Mouse (Mus musculus): ENCODE measurements around the gene Dnaaf5. TPM values are rescaled to one million over a fixed set of nuclear protein-coding genes. Genes with fewer than 3 reads are reported as not detected.

The Dnaaf5 gene
- polyA plus RNA-seq, 1 experiment from 2014 or later: 3.6 TPM

- Histone ChIP-seq H3K27ac (ENCODE audit: low read depth, low read length) (no peak overlapping the region), H3K4me1 (ENCODE audit: control insufficient read depth, insufficient read depth, low read length) (0 out of 2 replicates have a peak, but pooled peaks cover 5% of the 10 kb centered on the region), H3K36me3 (ENCODE audit: control insufficient read depth, insufficient read depth, low read length) (no peaks in the 10 kb centered on the region), H3K9me3 (ENCODE audit: control insufficient read depth, low read length) (no peaks in the 10 kb centered on the region), H3K4me2 (ENCODE audit: low read depth, low read length) (no peak overlapping the region), H3K9ac (replicated peaks; ENCODE audit: low read depth, low read length) (no peak overlapping the region), H3K27me3 (ENCODE audit: control insufficient read depth, insufficient read depth, low read length) (no peaks in the 10 kb centered on the region), H3K4me3 (ENCODE audit: low read depth, low read length) (no peak overlapping the region)
- 91% methylated on average over 10 of the region's 10 CpGs for WGBS
- ATAC-seq (ENCODE audit: low read depth): no peak
These were observed 59.1 kb downstream of the Dnaaf5 start for GRCm38 (mm10) chr5:139208871-139209684.

DNA sequence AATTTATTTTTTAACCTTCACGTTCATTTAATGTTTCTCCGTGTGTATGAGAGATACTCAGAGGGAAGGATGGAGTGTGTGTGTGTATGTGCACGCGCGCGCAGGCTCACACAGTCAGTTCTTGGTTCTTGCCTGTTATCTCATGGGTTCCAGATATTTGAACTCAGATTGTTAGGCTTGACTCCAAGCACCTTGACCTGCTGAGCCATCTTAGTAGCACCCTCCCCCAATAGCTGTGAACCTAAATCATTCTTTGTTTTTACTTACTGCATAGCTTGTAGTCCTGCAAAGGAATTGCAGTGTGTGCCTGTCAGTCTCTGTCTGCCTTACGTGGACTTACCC lies 59.6 kb downstream of the Dnaaf5 start:
- Histone ChIP-seq H3K9ac (replicated peaks; ENCODE audit: low read depth, low read length) (no peak overlapping the region), H3K9me3 (ENCODE audit: control insufficient read depth, low read length) (no peaks in the 10 kb centered on the region), H3K4me2 (ENCODE audit: low read depth, low read length) (no peak overlapping the region), H3K27me3 (ENCODE audit: control insufficient read depth, insufficient read depth, low read length) (no peaks in the 10 kb centered on the region), H3K27ac (ENCODE audit: low read depth, low read length) (no peak overlapping the region), H3K4me1 (ENCODE audit: control insufficient read depth, insufficient read depth, low read length) (0 out of 2 replicates have a peak, but pooled peaks cover 5% of the 10 kb centered on the region), H3K36me3 (ENCODE audit: control insufficient read depth, insufficient read depth, low read length) (no peaks in the 10 kb centered on the region), H3K4me3 (ENCODE audit: low read depth, low read length) (no peak overlapping the region)
- WGBS: 95% methylated on average over 7 of the region's 7 CpGs
- ATAC-seq (ENCODE audit: low read depth): no peak

GRCm38 (mm10) chr5:139211737-139212385 lies 61.8 kb downstream of the Dnaaf5 start:
- Histone ChIP-seq H3K27ac (ENCODE audit: low read depth, low read length) (no peak overlapping the region), H3K4me3 (ENCODE audit: low read depth, low read length) (no peak overlapping the region), H3K9ac (replicated peaks; ENCODE audit: low read depth, low read length) (no peak overlapping the region), H3K4me2 (ENCODE audit: low read depth, low read length) (no peak overlapping the region), H3K9me3 (ENCODE audit: control insufficient read depth, low read length) (no peaks in the 10 kb centered on the region), H3K36me3 (ENCODE audit: control insufficient read depth, insufficient read depth, low read length) (peaks cover 8% of the 10 kb centered on the region; the same call in 1 of the 2 replicates), H3K4me1 (ENCODE audit: control insufficient read depth, insufficient read depth, low read length) (no peaks in the 10 kb centered on the region), H3K27me3 (ENCODE audit: control insufficient read depth, insufficient read depth, low read length) (no peaks in the 10 kb centered on the region)
- ATAC-seq (ENCODE audit: low read depth): no peak
- 92% methylated on average over 11 of the region's 11 CpGs for WGBS

GRCm38 (mm10) chr5:139214298-139214697 lies 64.3 kb downstream of the Dnaaf5 start:
- H3K27me3 ChIP-seq (ENCODE audit: control insufficient read depth, insufficient read depth, low read length): no peaks in the 10 kb centered on the region
- no peaks in the 10 kb centered on the region for H3K4me1 ChIP-seq (ENCODE audit: control insufficient read depth, insufficient read depth, low read length)
- H3K36me3 ChIP-seq (ENCODE audit: control insufficient read depth, insufficient read depth, low read length): peaks cover 8% of the 10 kb centered on the region; the same call in 1 of the 2 replicates
- H3K4me3 ChIP-seq (ENCODE audit: low read depth, low read length): no peak overlapping the region
- no peak overlapping the region for H3K27ac ChIP-seq (ENCODE audit: low read depth, low read length)
- no peak overlapping the region for H3K4me2 ChIP-seq (ENCODE audit: low read depth, low read length)
- H3K9me3 ChIP-seq (ENCODE audit: control insufficient read depth, low read length): no peaks in the 10 kb centered on the region
- H3K9ac ChIP-seq (replicated peaks; ENCODE audit: low read depth, low read length): no peak overlapping the region
- ATAC-seq (ENCODE audit: low read depth): no peak

DNA sequence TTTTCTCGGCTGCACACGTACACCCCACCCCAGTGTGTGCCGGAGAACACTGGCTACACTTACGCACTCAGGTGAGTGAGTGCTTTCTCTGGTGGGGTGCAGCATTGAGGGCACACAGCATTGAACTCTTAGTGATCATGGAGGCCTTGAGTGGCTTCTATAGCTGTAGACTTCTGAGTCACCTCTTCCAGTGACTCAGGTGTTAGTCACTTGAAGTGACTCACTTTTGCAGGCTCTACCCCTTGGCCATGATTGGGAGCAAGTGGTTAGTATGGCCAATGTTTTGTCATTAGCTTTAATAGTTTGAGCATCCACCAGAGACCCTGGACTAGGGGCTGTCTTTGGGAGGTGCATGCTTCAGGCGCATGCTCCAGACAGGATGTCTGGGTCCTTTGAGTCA lies 65.2 kb downstream of the Dnaaf5 start:
- Histone ChIP-seq H3K4me1 (ENCODE audit: control insufficient read depth, insufficient read depth, low read length) (no peaks in the 10 kb centered on the region), H3K4me3 (ENCODE audit: low read depth, low read length) (no peak overlapping the region), H3K9ac (replicated peaks; ENCODE audit: low read depth, low read length) (no peak overlapping the region), H3K36me3 (ENCODE audit: control insufficient read depth, insufficient read depth, low read length) (peaks cover 8% of the 10 kb centered on the region; the same call in 1 of the 2 replicates), H3K4me2 (ENCODE audit: low read depth, low read length) (no peak overlapping the region), H3K9me3 (ENCODE audit: control insufficient read depth, low read length) (no peaks in the 10 kb centered on the region), H3K27ac (ENCODE audit: low read depth, low read length) (no peak overlapping the region), H3K27me3 (ENCODE audit: control insufficient read depth, insufficient read depth, low read length) (no peaks in the 10 kb centered on the region)
- 96% methylated on average over 5 of the region's 5 CpGs for WGBS
- no peak for ATAC-seq (ENCODE audit: low read depth)

DNA sequence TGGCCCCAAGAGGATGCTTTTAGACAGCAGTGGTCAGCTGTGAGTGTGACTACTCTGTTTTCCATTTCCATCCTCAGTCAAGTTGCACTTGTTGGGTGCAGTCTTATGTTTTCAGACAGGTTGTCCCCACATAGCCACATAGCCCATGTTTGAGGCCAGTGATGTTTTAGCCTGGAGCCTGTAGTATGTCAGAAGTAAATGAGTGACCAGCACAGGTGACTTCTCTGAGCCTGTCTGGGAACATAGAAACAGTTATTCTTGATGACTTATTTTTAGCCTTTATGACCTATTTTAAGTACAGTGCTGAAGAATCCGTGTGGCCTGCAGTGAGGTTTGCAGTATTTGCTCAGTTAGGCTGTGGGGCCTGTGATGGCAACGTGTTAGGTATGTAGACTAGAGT lies 66.1 kb downstream of the Dnaaf5 start:
- ATAC-seq (ENCODE audit: low read depth): no peak
- no peak overlapping the region for H3K27ac ChIP-seq (ENCODE audit: low read depth, low read length)
- no peaks in the 10 kb centered on the region for H3K9me3 ChIP-seq (ENCODE audit: control insufficient read depth, low read length)
- no peaks in the 10 kb centered on the region for H3K4me1 ChIP-seq (ENCODE audit: control insufficient read depth, insufficient read depth, low read length)
- WGBS: 97% methylated on average over 2 of the region's 2 CpGs
- H3K36me3 ChIP-seq (ENCODE audit: control insufficient read depth, insufficient read depth, low read length): peaks cover 8% of the 10 kb centered on the region; the same call in 1 of the 2 replicates
- no peak overlapping the region for H3K4me2 ChIP-seq (ENCODE audit: low read depth, low read length)
- no peak overlapping the region for H3K4me3 ChIP-seq (ENCODE audit: low read depth, low read length)
- no peaks in the 10 kb centered on the region for H3K27me3 ChIP-seq (ENCODE audit: control insufficient read depth, insufficient read depth, low read length)
- H3K9ac ChIP-seq (replicated peaks; ENCODE audit: low read depth, low read length): no peak overlapping the region

- Histone ChIP-seq H3K4me1 (ENCODE audit: control insufficient read depth, insufficient read depth, low read length) (no peaks in the 10 kb centered on the region), H3K9ac (replicated peaks; ENCODE audit: low read depth, low read length) (no peak overlapping the region), H3K27ac (ENCODE audit: low read depth, low read length) (no peak overlapping the region), H3K4me2 (ENCODE audit: low read depth, low read length) (no peak overlapping the region), H3K4me3 (ENCODE audit: low read depth, low read length) (no peak overlapping the region), H3K9me3 (ENCODE audit: control insufficient read depth, low read length) (no peaks in the 10 kb centered on the region), H3K36me3 (ENCODE audit: control insufficient read depth, insufficient read depth, low read length) (peaks cover 8% of the 10 kb centered on the region; the same call in 1 of the 2 replicates), H3K27me3 (ENCODE audit: control insufficient read depth, insufficient read depth, low read length) (no peaks in the 10 kb centered on the region)
- no peak for ATAC-seq (ENCODE audit: low read depth)
- WGBS: 87% methylated on average over 3 of the region's 3 CpGs
These were observed 66.8 kb downstream of the Dnaaf5 start for GRCm38 (mm10) chr5:139216774-139217173.

DNA sequence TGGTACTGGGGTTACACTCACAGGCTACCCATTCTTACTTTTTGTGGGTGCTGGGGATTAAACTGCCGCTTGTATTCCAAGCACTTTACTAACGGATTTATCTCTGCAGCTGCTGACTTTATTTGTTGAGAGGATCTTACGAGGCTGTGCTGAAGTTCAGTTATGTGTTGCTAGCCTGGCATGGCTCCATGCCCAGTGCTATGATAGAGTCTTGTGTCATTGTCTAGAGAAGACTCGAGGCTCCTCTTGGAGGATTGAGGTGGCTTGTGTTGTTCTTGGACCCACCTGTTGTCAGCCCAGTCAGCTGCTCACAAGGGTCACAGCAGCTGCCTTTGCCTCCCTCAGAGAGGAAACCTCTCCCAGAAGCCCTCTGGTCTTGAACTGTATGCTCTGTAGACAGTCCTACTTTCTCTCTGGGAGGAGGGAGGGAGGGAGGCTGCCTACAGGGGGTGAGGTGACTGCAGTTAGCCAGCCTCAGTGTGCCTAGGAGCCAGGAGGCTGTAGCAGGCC lies 70.0 kb downstream of the Dnaaf5 start:
- H3K4me3 ChIP-seq (ENCODE audit: low read depth, low read length): no peak overlapping the region
- H3K27ac ChIP-seq (ENCODE audit: low read depth, low read length): no peak overlapping the region
- peaks cover 23% of the 10 kb centered on the region for H3K36me3 ChIP-seq (ENCODE audit: control insufficient read depth, insufficient read depth, low read length)
- 82% methylated on average over 4 of the region's 4 CpGs for WGBS
- H3K4me1 ChIP-seq (ENCODE audit: control insufficient read depth, insufficient read depth, low read length): no peaks in the 10 kb centered on the region
- H3K9me3 ChIP-seq (ENCODE audit: control insufficient read depth, low read length): no peaks in the 10 kb centered on the region
- H3K9ac ChIP-seq (replicated peaks; ENCODE audit: low read depth, low read length): no peak overlapping the region
- no peak overlapping the region for H3K4me2 ChIP-seq (ENCODE audit: low read depth, low read length)
- no peaks in the 10 kb centered on the region for H3K27me3 ChIP-seq (ENCODE audit: control insufficient read depth, insufficient read depth, low read length)
- no peak for ATAC-seq (ENCODE audit: low read depth)

DNA sequence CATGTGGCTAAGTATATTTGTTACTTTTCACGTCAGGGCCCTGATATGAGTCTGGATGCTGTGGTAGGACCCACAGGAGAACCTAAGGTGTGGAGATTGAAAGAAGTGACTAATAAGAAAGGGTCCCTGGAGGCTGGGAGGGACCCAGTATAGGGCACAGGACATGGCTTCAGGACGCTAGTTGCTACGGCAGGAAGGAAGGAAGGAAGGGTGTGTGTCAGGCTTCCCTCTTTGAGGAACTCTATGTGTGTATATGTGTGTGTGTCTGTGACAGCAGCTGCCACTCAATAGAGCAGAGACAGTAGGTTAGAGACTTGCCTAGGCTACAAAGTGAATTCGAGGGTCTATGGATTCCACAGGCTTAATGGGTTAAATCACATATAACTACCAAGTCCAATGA lies 70.6 kb downstream of the Dnaaf5 start:
- H3K9ac ChIP-seq (replicated peaks; ENCODE audit: low read depth, low read length): no peak overlapping the region
- no peak for ATAC-seq (ENCODE audit: low read depth)
- H3K4me1 ChIP-seq (ENCODE audit: control insufficient read depth, insufficient read depth, low read length): no peaks in the 10 kb centered on the region
- no peaks in the 10 kb centered on the region for H3K9me3 ChIP-seq (ENCODE audit: control insufficient read depth, low read length)
- H3K36me3 ChIP-seq (ENCODE audit: control insufficient read depth, insufficient read depth, low read length): peaks cover 28% of the 10 kb centered on the region
- H3K4me2 ChIP-seq (ENCODE audit: low read depth, low read length): no peak overlapping the region
- 96% methylated on average over 4 of the region's 4 CpGs for WGBS
- H3K27ac ChIP-seq (ENCODE audit: low read depth, low read length): no peak overlapping the region
- no peak overlapping the region for H3K4me3 ChIP-seq (ENCODE audit: low read depth, low read length)
- H3K27me3 ChIP-seq (ENCODE audit: control insufficient read depth, insufficient read depth, low read length): no peaks in the 10 kb centered on the region

Measured in neural tube, embryonic 14.5 days (tissue).